Comparison of ENCODE assay signal across 12 mouse cellular contexts in genomic region chr1:78081761-78082160, GRCm38 (mm10).
DNase-seq lines count a peak whose midpoint lies in the region; ATAC-seq and TF ChIP-seq lines count a peak whose summit lies in the region.
"Had no signal": no experiment of that assay in that cellular context is flagged by ENCODE, and none has a peak within 500 bp of the region (broad histone marks: within the 10 kb centered on the region; RNA-seq: fewer than 3 reads in every experiment).

No protein-coding gene starts in this region.

- H3K36me3 ChIP-seq in megakaryocyte, embryonic 14.5 days (replicated peaks; ENCODE audit: low read length) = no peaks in the 10 kb centered on the region
- no peaks in the 10 kb centered on the region for H3K36me3 ChIP-seq in kidney, postnatal 0 days (ENCODE audit: insufficient read depth, low read length)
- H3K36me3 ChIP-seq in neural tube, embryonic 11.5 days (ENCODE audit: control insufficient read depth, insufficient read depth, low read length) = no peaks in the 10 kb centered on the region
- H3K36me3 ChIP-seq: G1E had no signal

- no peak overlapping the region for H3K9ac ChIP-seq in kidney, postnatal 0 days (ENCODE audit: low read depth, low read length)
- H3K9ac ChIP-seq in neural tube, embryonic 11.5 days (ENCODE audit: low read length) = no peak overlapping the region

- no peaks in the 10 kb centered on the region for H3K4me1 ChIP-seq in megakaryocyte, embryonic 14.5 days
- H3K4me1 ChIP-seq in kidney, postnatal 0 days (replicated peaks; ENCODE audit: insufficient read depth, low read length) = no peaks in the 10 kb centered on the region
- H3K4me1 ChIP-seq in neural tube, embryonic 11.5 days (ENCODE audit: control insufficient read depth, insufficient read depth, low read length) = no peaks in the 10 kb centered on the region

- ATAC-seq in megakaryocyte, adult 5-6 weeks (ENCODE audit: poor library complexity, severe bottlenecking) = no peak
- ATAC-seq in kidney, postnatal 0 days (replicated peaks; ENCODE audit: low FRiP score, low read depth) = no peak
- no peak for ATAC-seq in neural tube, embryonic 11.5 days (ENCODE audit: insufficient read depth, low FRiP score, low TSS enrichment)

- no peak for TF ChIP-seq CTCF in gastrocnemius, adult 2 months (IDR thresholded peaks at IDR 0.05)
- no peak for TF ChIP-seq CTCF in kidney, postnatal 0 days (IDR thresholded peaks at IDR 0.05; ENCODE audit: low read depth)

- DNase-seq in gastrocnemius, adult 2 months = no peak
- DNase-seq in gastrocnemius, postnatal 36 days = no peak
- peak; percentile 31 for DNase-seq in kidney, postnatal 0 days (ENCODE audit: low spot score)
- DNase-seq in neural tube, embryonic 11.5 days (ENCODE audit: low spot score) = no peak
- DNase-seq in gastrocnemius, postnatal 4 days (ENCODE audit: low spot score in 2 of 2) = no peak
- no peak for DNase-seq in spleen, postnatal 4 days (ENCODE audit: low spot score in 2 of 2)
- DNase-seq: gastrocnemius, postnatal 10 days; heart, postnatal 10 days had no signal

- WGBS in kidney, postnatal 0 days = 5% methylated on average over 18 of the region's 18 CpGs
- 32% methylated on average over 18 of the region's 18 CpGs for WGBS in neural tube, embryonic 11.5 days

- H3K27ac ChIP-seq in gastrocnemius, adult 2 months = no peak overlapping the region
- no peak overlapping the region for H3K27ac ChIP-seq in kidney, postnatal 0 days
- no peak overlapping the region for H3K27ac ChIP-seq in neural tube, embryonic 11.5 days (ENCODE audit: low read depth, low read length)
- H3K27ac ChIP-seq: layer of hippocampus, adult 2 months had no signal

- intact Hi-C loops in gastrocnemius, adult 2 months (cut with DNase I) = no loop called here
- intact Hi-C loops in gastrocnemius, postnatal 36 days (cut with DNase I) = no loop called here

- peak overlapping the region; percentile 50 for H3K4me2 ChIP-seq in kidney, postnatal 0 days (ENCODE audit: low read length)
- peak overlapping the region; percentile 24; the same call in 1 of the 2 replicates for H3K4me2 ChIP-seq in neural tube, embryonic 11.5 days (ENCODE audit: low read depth)

- H3K9me3 ChIP-seq in megakaryocyte, embryonic 14.5 days = 0 out of 2 replicates have a peak, but pooled peaks cover 4% of the 10 kb centered on the region
- no peaks in the 10 kb centered on the region for H3K9me3 ChIP-seq in kidney, postnatal 0 days (replicated peaks; ENCODE audit: low read length)
- H3K9me3 ChIP-seq in neural tube, embryonic 11.5 days (ENCODE audit: control insufficient read depth, low read length) = no peaks in the 10 kb centered on the region

- peak overlapping the region; percentile 9; the same call in 1 of the 2 replicates for H3K4me3 ChIP-seq in gastrocnemius, adult 2 months
- peak overlapping the region; percentile 17 for H3K4me3 ChIP-seq in megakaryocyte, embryonic 14.5 days (replicated peaks)
- H3K4me3 ChIP-seq in kidney, postnatal 0 days (replicated peaks; ENCODE audit: low read depth, low read length) = peak overlapping the region; percentile 6; the same call in 1 of the 2 replicates
- H3K4me3 ChIP-seq in neural tube, embryonic 11.5 days (ENCODE audit: low read depth, low read length) = no peak overlapping the region
- H3K4me3 ChIP-seq: layer of hippocampus, adult 2 months had no signal

- H3K27me3 ChIP-seq in megakaryocyte, embryonic 14.5 days (replicated peaks) = no peaks in the 10 kb centered on the region
- 0 out of 2 replicates have a peak, but pooled peaks cover 4% of the 10 kb centered on the region for H3K27me3 ChIP-seq in kidney, postnatal 0 days (ENCODE audit: insufficient read depth, low read length)
- H3K27me3 ChIP-seq in neural tube, embryonic 11.5 days (ENCODE audit: control insufficient read depth, insufficient read depth, low read length) = no peaks in the 10 kb centered on the region
